Mouse (Mus musculus): ENCODE data around the gene Gigyf2. TPM values are rescaled to one million over a fixed set of nuclear protein-coding genes. Genes with fewer than 3 reads are reported as not detected.

The Gigyf2 gene
- polyA plus RNA-seq, 1 experiment from 2014 or later, result 25.4 TPM

Other genes with a start within 250 kb of the Gigyf2 start
- 0.14 TPM in 1 of 2 replicates, not detected in the other for gene Alppl2, start 237.1 kb upstream of the Gigyf2 start, polyA plus RNA-seq (2016; fragmentation: Nextera tagmentation; extraction: Ambion mirVana)
- gene Alpi, start 225.4 kb upstream of the Gigyf2 start, polyA plus RNA-seq (2016; fragmentation: Nextera tagmentation; extraction: Ambion mirVana), result not detected in 2 replicates
- gene Akp3, start 202.0 kb upstream of the Gigyf2 start, polyA plus RNA-seq (2016; fragmentation: Nextera tagmentation; extraction: Ambion mirVana), result not detected in 2 replicates
- 0.12 and 0.35 TPM in 2 replicates for gene Ecel1, start 170.5 kb upstream of the Gigyf2 start, polyA plus RNA-seq (2016; fragmentation: Nextera tagmentation; extraction: Ambion mirVana)
- gene Prss56, start 143.7 kb upstream of the Gigyf2 start, polyA plus RNA-seq (2016; fragmentation: Nextera tagmentation; extraction: Ambion mirVana), result not detected in 2 replicates
- gene Chrnd, start 136.4 kb upstream of the Gigyf2 start, polyA plus RNA-seq (2016; fragmentation: Nextera tagmentation; extraction: Ambion mirVana), result 0.07 TPM in 1 of 2 replicates, not detected in the other
- gene Chrng, start 122.3 kb upstream of the Gigyf2 start, polyA plus RNA-seq (2016; fragmentation: Nextera tagmentation; extraction: Ambion mirVana), result 0.52 and 0.54 TPM in 2 replicates
- 114 and 117 TPM in 2 replicates for gene Eif4e2, start 113.1 kb upstream of the Gigyf2 start, polyA plus RNA-seq (2016; fragmentation: Nextera tagmentation; extraction: Ambion mirVana)
- not detected in 2 replicates for gene Efhd1, start 62.6 kb upstream of the Gigyf2 start, polyA plus RNA-seq (2016; fragmentation: Nextera tagmentation; extraction: Ambion mirVana)
- gene Kcnj13, start 67.7 kb downstream of the Gigyf2 start, polyA plus RNA-seq (2016; fragmentation: Nextera tagmentation; extraction: Ambion mirVana), result 0.43 and 0.79 TPM in 2 replicates
- gene Snorc, start 143.3 kb downstream of the Gigyf2 start, polyA plus RNA-seq (2016; fragmentation: Nextera tagmentation; extraction: Ambion mirVana), result not detected in 2 replicates
- gene Neu2, start 182.9 kb downstream of the Gigyf2 start, polyA plus RNA-seq (2016; fragmentation: Nextera tagmentation; extraction: Ambion mirVana), result 0.43 and 0.67 TPM in 2 replicates
- gene Ngef, start 246.9 kb downstream of the Gigyf2 start, polyA plus RNA-seq (2016; fragmentation: Nextera tagmentation; extraction: Ambion mirVana), result 2.5 and 2.9 TPM in 2 replicates

All from liver, embryonic 12.5 days (tissue).